Mouse (Mus musculus): ENCODE measurements around the gene Tnrc18. TPM values are rescaled to one million over a fixed set of nuclear protein-coding genes. Genes with fewer than 3 reads are reported as not detected.
A peak's percentile ranks its signal among the peaks of the same experiment; 100 is the strongest.

The Tnrc18 gene
- polyA plus RNA-seq, 1 experiment from 2014 or later = 11.1 TPM

GRCm38 (mm10) chr5:142826131-142826530 lies 8.7 kb upstream of the Tnrc18 start:
- WGBS = 75% methylated on average over 4 of the region's 4 CpGs
- Histone ChIP-seq H3K27ac (ENCODE audit: low read depth, low read length) (no peak overlapping the region), H3K9me3 (ENCODE audit: control insufficient read depth, low read length) (no peaks in the 10 kb centered on the region), H3K4me1 (replicated peaks; ENCODE audit: control insufficient read depth, insufficient read depth, low read length) (peaks cover 16% of the 10 kb centered on the region), H3K4me2 (no peak overlapping the region), H3K36me3 (ENCODE audit: control insufficient read depth, insufficient read depth, low read length) (no peaks in the 10 kb centered on the region), H3K4me3 (ENCODE audit: low read depth, low read length) (no peak overlapping the region), H3K27me3 (replicated peaks; ENCODE audit: control insufficient read depth, insufficient read depth, low read length) (peaks cover 42% of the 10 kb centered on the region), H3K9ac (ENCODE audit: low read depth, low read length) (no peak overlapping the region)
- DNase-seq (ENCODE audit: low spot score) (no peak), ATAC-seq (replicated peaks; ENCODE audit: low FRiP score) (no peak)

DNA sequence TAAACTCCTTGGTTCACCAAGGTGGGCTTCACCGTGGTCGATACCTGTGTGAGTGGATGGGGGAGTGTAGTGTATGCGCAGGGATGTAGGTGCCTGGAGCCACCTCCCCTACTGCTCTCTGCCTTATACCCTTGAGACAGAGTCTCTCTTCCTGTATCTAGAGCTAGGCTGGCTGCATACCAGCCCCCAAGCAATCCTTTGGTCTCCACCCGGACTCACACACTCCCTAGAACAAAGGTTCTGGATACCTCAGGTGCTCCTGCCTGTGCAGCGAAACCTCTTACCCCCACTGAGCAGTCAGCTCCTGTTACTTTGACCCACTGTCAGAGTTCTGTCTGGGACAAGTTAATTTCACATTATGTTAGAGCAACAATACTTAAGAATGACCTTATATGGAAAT lies 8.2 kb upstream of the Tnrc18 start:
- Histone ChIP-seq H3K4me2 (no peak overlapping the region), H3K27me3 (replicated peaks; ENCODE audit: control insufficient read depth, insufficient read depth, low read length) (peaks cover 47% of the 10 kb centered on the region), H3K27ac (ENCODE audit: low read depth, low read length) (no peak overlapping the region), H3K36me3 (ENCODE audit: control insufficient read depth, insufficient read depth, low read length) (no peaks in the 10 kb centered on the region), H3K4me1 (replicated peaks; ENCODE audit: control insufficient read depth, insufficient read depth, low read length) (peaks cover 16% of the 10 kb centered on the region), H3K9ac (ENCODE audit: low read depth, low read length) (no peak overlapping the region), H3K4me3 (ENCODE audit: low read depth, low read length) (no peak overlapping the region), H3K9me3 (ENCODE audit: control insufficient read depth, low read length) (no peaks in the 10 kb centered on the region)
- ATAC-seq (replicated peaks; ENCODE audit: low FRiP score) (no peak), DNase-seq (ENCODE audit: low spot score) (no peak)
- WGBS = 69% methylated on average over 5 of the region's 5 CpGs

- no peak for DNase-seq (ENCODE audit: low spot score)
- ATAC-seq (replicated peaks; ENCODE audit: low FRiP score) = no peak
- peak overlapping the region; percentile 97 for H3K27ac ChIP-seq (ENCODE audit: low read depth, low read length)
- H3K36me3 ChIP-seq (ENCODE audit: control insufficient read depth, insufficient read depth, low read length) = no peaks in the 10 kb centered on the region
- no peak overlapping the region for H3K9ac ChIP-seq (ENCODE audit: low read depth, low read length)
- WGBS = 34% methylated on average over 6 of the region's 6 CpGs
- H3K4me3 ChIP-seq (ENCODE audit: low read depth, low read length) = no peak overlapping the region
- peaks cover 61% of the 10 kb centered on the region for H3K27me3 ChIP-seq (replicated peaks; ENCODE audit: control insufficient read depth, insufficient read depth, low read length)
- no peaks in the 10 kb centered on the region for H3K9me3 ChIP-seq (ENCODE audit: control insufficient read depth, low read length)
- peaks cover 16% of the 10 kb centered on the region for H3K4me1 ChIP-seq (replicated peaks; ENCODE audit: control insufficient read depth, insufficient read depth, low read length)
- H3K4me2 ChIP-seq = peak overlapping the region; percentile 84; the same call in 1 of the 2 replicates
These were observed 6.6 kb upstream of the Tnrc18 start for GRCm38 (mm10) chr5:142824091-142824490.

- Histone ChIP-seq H3K27ac (ENCODE audit: low read depth, low read length) (peak overlapping the region; percentile 97), H3K4me3 (ENCODE audit: low read depth, low read length) (peak overlapping the region; percentile 74), H3K27me3 (replicated peaks; ENCODE audit: control insufficient read depth, insufficient read depth, low read length) (peaks cover 67% of the 10 kb centered on the region), H3K9ac (ENCODE audit: low read depth, low read length) (peak overlapping the region; percentile 77), H3K9me3 (ENCODE audit: control insufficient read depth, low read length) (no peaks in the 10 kb centered on the region), H3K36me3 (ENCODE audit: control insufficient read depth, insufficient read depth, low read length) (no peaks in the 10 kb centered on the region), H3K4me1 (replicated peaks; ENCODE audit: control insufficient read depth, insufficient read depth, low read length) (peaks cover 16% of the 10 kb centered on the region), H3K4me2 (peak overlapping the region; percentile 84)
- WGBS = 12% methylated on average over 31 of the region's 31 CpGs
- DNase-seq (ENCODE audit: low spot score) (peak; percentile 70), ATAC-seq (replicated peaks; ENCODE audit: low FRiP score) (peak; percentile 24; the same call in 1 of the 2 replicates)
These were observed 5.9 kb upstream of the Tnrc18 start for GRCm38 (mm10) chr5:142823096-142824062.

- WGBS = 2% methylated on average over 36 of the region's 36 CpGs
- Histone ChIP-seq H3K4me2 (peak overlapping the region; percentile 84), H3K4me1 (replicated peaks; ENCODE audit: control insufficient read depth, insufficient read depth, low read length) (peaks cover 16% of the 10 kb centered on the region), H3K27ac (ENCODE audit: low read depth, low read length) (peak overlapping the region; percentile 97), H3K9me3 (ENCODE audit: control insufficient read depth, low read length) (no peaks in the 10 kb centered on the region), H3K4me3 (ENCODE audit: low read depth, low read length) (peak overlapping the region; percentile 74), H3K36me3 (ENCODE audit: control insufficient read depth, insufficient read depth, low read length) (no peaks in the 10 kb centered on the region), H3K9ac (ENCODE audit: low read depth, low read length) (peak overlapping the region; percentile 77), H3K27me3 (replicated peaks; ENCODE audit: control insufficient read depth, insufficient read depth, low read length) (peaks cover 76% of the 10 kb centered on the region)
- ATAC-seq (replicated peaks; ENCODE audit: low FRiP score) (no peak), DNase-seq (ENCODE audit: low spot score) (peak; percentile 66)
These were observed 5.0 kb upstream of the Tnrc18 start for GRCm38 (mm10) chr5:142822286-142823095.

GRCm38 (mm10) chr5:142821974-142822285 lies 4.5 kb upstream of the Tnrc18 start:
- H3K27me3 ChIP-seq (replicated peaks; ENCODE audit: control insufficient read depth, insufficient read depth, low read length) = peaks cover 81% of the 10 kb centered on the region
- H3K9ac ChIP-seq (ENCODE audit: low read depth, low read length) = peak overlapping the region; percentile 77
- peak overlapping the region; percentile 74 for H3K4me3 ChIP-seq (ENCODE audit: low read depth, low read length)
- no peak for DNase-seq (ENCODE audit: low spot score)
- no peaks in the 10 kb centered on the region for H3K9me3 ChIP-seq (ENCODE audit: control insufficient read depth, low read length)
- H3K4me2 ChIP-seq = peak overlapping the region; percentile 84
- no peak for ATAC-seq (replicated peaks; ENCODE audit: low FRiP score)
- no peaks in the 10 kb centered on the region for H3K36me3 ChIP-seq (ENCODE audit: control insufficient read depth, insufficient read depth, low read length)
- H3K27ac ChIP-seq (ENCODE audit: low read depth, low read length) = peak overlapping the region; percentile 97
- 0% methylated on average over 9 of the region's 9 CpGs for WGBS
- H3K4me1 ChIP-seq (replicated peaks; ENCODE audit: control insufficient read depth, insufficient read depth, low read length) = peaks cover 19% of the 10 kb centered on the region

DNA sequence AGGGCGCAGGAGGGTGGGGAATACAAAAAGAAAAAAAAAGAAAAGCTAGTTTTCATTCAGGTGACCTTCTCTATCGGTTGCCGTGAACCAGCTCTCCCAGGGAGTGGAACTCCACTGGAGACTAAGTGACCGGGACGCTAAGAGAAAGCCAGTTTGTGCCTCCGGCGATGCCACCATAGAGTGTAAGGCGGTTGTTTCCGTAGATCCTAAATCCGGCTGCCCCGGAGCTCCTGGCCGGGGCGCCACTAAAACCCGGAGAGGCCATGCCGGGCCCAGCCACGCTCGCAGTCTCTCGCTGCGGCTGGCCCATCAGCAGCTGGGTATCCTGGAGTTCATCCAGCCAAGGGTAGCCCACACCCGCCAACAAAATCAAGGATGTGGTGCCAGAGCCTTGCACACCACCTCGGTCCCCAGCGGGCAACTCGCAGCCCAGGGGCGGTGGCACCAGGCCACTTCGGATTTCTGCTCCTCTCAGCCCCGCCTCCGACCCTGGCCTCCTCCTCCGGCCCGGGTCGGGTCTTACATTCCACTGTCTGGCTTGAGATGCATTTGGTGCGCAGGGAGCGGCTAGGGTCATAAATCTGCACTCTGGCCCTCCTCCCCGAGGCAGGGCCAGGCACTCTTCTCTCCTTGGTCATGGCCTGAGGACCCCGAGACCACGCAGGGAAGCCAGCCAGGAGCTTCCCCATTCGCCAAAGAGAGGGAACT lies 4.0 kb upstream of the Tnrc18 start:
- Histone ChIP-seq H3K27ac (ENCODE audit: low read depth, low read length) (peak overlapping the region; percentile 97), H3K9me3 (ENCODE audit: control insufficient read depth, low read length) (no peaks in the 10 kb centered on the region), H3K4me2 (peak overlapping the region; percentile 84), H3K36me3 (ENCODE audit: control insufficient read depth, insufficient read depth, low read length) (no peaks in the 10 kb centered on the region), H3K27me3 (replicated peaks; ENCODE audit: control insufficient read depth, insufficient read depth, low read length) (peaks cover 86% of the 10 kb centered on the region), H3K9ac (ENCODE audit: low read depth, low read length) (peak overlapping the region; percentile 77), H3K4me1 (replicated peaks; ENCODE audit: control insufficient read depth, insufficient read depth, low read length) (peaks cover 19% of the 10 kb centered on the region), H3K4me3 (ENCODE audit: low read depth, low read length) (peak overlapping the region; percentile 74)
- peak; percentile 86 for DNase-seq (ENCODE audit: low spot score)
- ATAC-seq (replicated peaks; ENCODE audit: low FRiP score) = peak; percentile 17
- under 1% methylated on average over 36 of the region's 36 CpGs for WGBS

All from liver, embryonic 11.5 days (tissue).